Mouse (Mus musculus): ENCODE measurements around the gene Atp6v1f. TPM values are rescaled to one million over a fixed set of nuclear protein-coding genes. Genes with fewer than 3 reads are reported as not detected.

The Atp6v1f gene
- polyA plus RNA-seq, 1 experiment, result not detected

- H3K4me1 ChIP-seq (ENCODE audit: control insufficient read depth, insufficient read depth, low read length), result peaks cover 12% of the 10 kb centered on the region; the same call in 1 of the 2 replicates
- H3K4me3 ChIP-seq (ENCODE audit: insufficient read depth, low read depth, low read length), result no peak overlapping the region
- H3K27ac ChIP-seq (ENCODE audit: insufficient read depth, low read depth, low read length), result no peak overlapping the region
- TF ChIP-seq CTCF (IDR thresholded peaks at IDR 0.05; ENCODE audit: insufficient read depth, low read depth, low read length) (no peak), POLR2A (IDR thresholded peaks at IDR 0.05; ENCODE audit: insufficient read depth, low read depth, low read length) (no peak)
- 92% methylated on average over 13 of the region's 13 CpGs for WGBS
These were observed 15.2 kb downstream of the Atp6v1f start for GRCm38 (mm10) chr6:29482691-29483090.

GRCm38 (mm10) chr6:29484716-29485559 is 17.4 kb downstream of the Atp6v1f start:
- TF ChIP-seq POLR2A (IDR thresholded peaks at IDR 0.05; ENCODE audit: insufficient read depth, low read depth, low read length) (no peak), CTCF (IDR thresholded peaks at IDR 0.05; ENCODE audit: insufficient read depth, low read depth, low read length) (peak; percentile 86)
- 12% methylated on average over 26 of the region's 26 CpGs for WGBS
- Histone ChIP-seq H3K27ac (ENCODE audit: insufficient read depth, low read depth, low read length) (no peak overlapping the region), H3K4me1 (ENCODE audit: control insufficient read depth, insufficient read depth, low read length) (peaks cover 18% of the 10 kb centered on the region), H3K4me3 (ENCODE audit: insufficient read depth, low read depth, low read length) (peak overlapping the region; percentile 22)

- TF ChIP-seq CTCF (IDR thresholded peaks at IDR 0.05; ENCODE audit: insufficient read depth, low read depth, low read length) (no peak), POLR2A (IDR thresholded peaks at IDR 0.05; ENCODE audit: insufficient read depth, low read depth, low read length) (no peak)
- Histone ChIP-seq H3K4me3 (ENCODE audit: insufficient read depth, low read depth, low read length) (no peak overlapping the region), H3K4me1 (ENCODE audit: control insufficient read depth, insufficient read depth, low read length) (peaks cover 18% of the 10 kb centered on the region), H3K27ac (ENCODE audit: insufficient read depth, low read depth, low read length) (no peak overlapping the region)
- 74% methylated on average over 2 of the region's 2 CpGs for WGBS
These were observed 18.4 kb downstream of the Atp6v1f start for GRCm38 (mm10) chr6:29485951-29486350.

- Histone ChIP-seq H3K4me1 (ENCODE audit: control insufficient read depth, insufficient read depth, low read length) (peaks cover 13% of the 10 kb centered on the region), H3K4me3 (ENCODE audit: insufficient read depth, low read depth, low read length) (no peak overlapping the region), H3K27ac (ENCODE audit: insufficient read depth, low read depth, low read length) (no peak overlapping the region)
- TF ChIP-seq POLR2A (IDR thresholded peaks at IDR 0.05; ENCODE audit: insufficient read depth, low read depth, low read length) (no peak), CTCF (IDR thresholded peaks at IDR 0.05; ENCODE audit: insufficient read depth, low read depth, low read length) (no peak)
- 86% methylated on average over 4 of the region's 4 CpGs for WGBS
These were observed 26.6 kb downstream of the Atp6v1f start for GRCm38 (mm10) chr6:29494101-29494500.

- Histone ChIP-seq H3K27ac (ENCODE audit: insufficient read depth, low read depth, low read length) (no peak overlapping the region), H3K4me3 (ENCODE audit: insufficient read depth, low read depth, low read length) (no peak overlapping the region), H3K4me1 (ENCODE audit: control insufficient read depth, insufficient read depth, low read length) (peaks cover 11% of the 10 kb centered on the region; the same call in 1 of the 2 replicates)
- 21% methylated on average over 25 of the region's 25 CpGs for WGBS
- TF ChIP-seq CTCF (IDR thresholded peaks at IDR 0.05; ENCODE audit: insufficient read depth, low read depth, low read length) (no peak), POLR2A (IDR thresholded peaks at IDR 0.05; ENCODE audit: insufficient read depth, low read depth, low read length) (no peak)
These were observed 28.8 kb downstream of the Atp6v1f start for GRCm38 (mm10) chr6:29496270-29496669.

GRCm38 (mm10) chr6:29497791-29498190 is 30.3 kb downstream of the Atp6v1f start:
- WGBS, result 55% methylated on average over 2 of the region's 2 CpGs
- Histone ChIP-seq H3K27ac (ENCODE audit: insufficient read depth, low read depth, low read length) (no peak overlapping the region), H3K4me3 (ENCODE audit: insufficient read depth, low read depth, low read length) (no peak overlapping the region), H3K4me1 (ENCODE audit: control insufficient read depth, insufficient read depth, low read length) (peaks cover 11% of the 10 kb centered on the region; the same call in 1 of the 2 replicates)
- TF ChIP-seq POLR2A (IDR thresholded peaks at IDR 0.05; ENCODE audit: insufficient read depth, low read depth, low read length) (no peak), CTCF (IDR thresholded peaks at IDR 0.05; ENCODE audit: insufficient read depth, low read depth, low read length) (no peak)

- peaks cover 11% of the 10 kb centered on the region; the same call in 1 of the 2 replicates for H3K4me1 ChIP-seq (ENCODE audit: control insufficient read depth, insufficient read depth, low read length)
- H3K4me3 ChIP-seq (ENCODE audit: insufficient read depth, low read depth, low read length), result no peak overlapping the region
- H3K27ac ChIP-seq (ENCODE audit: insufficient read depth, low read depth, low read length), result no peak overlapping the region
- TF ChIP-seq CTCF (IDR thresholded peaks at IDR 0.05; ENCODE audit: insufficient read depth, low read depth, low read length) (no peak), POLR2A (IDR thresholded peaks at IDR 0.05; ENCODE audit: insufficient read depth, low read depth, low read length) (no peak)
- 97% methylated on average over 7 of the region's 7 CpGs for WGBS
These were observed 32.7 kb downstream of the Atp6v1f start for GRCm38 (mm10) chr6:29500177-29500576.

- TF ChIP-seq CTCF (IDR thresholded peaks at IDR 0.05; ENCODE audit: insufficient read depth, low read depth, low read length) (no peak), POLR2A (IDR thresholded peaks at IDR 0.05; ENCODE audit: insufficient read depth, low read depth, low read length) (no peak)
- Histone ChIP-seq H3K27ac (ENCODE audit: insufficient read depth, low read depth, low read length) (no peak overlapping the region), H3K4me1 (ENCODE audit: control insufficient read depth, insufficient read depth, low read length) (peaks cover 8% of the 10 kb centered on the region; the same call in 1 of the 2 replicates), H3K4me3 (ENCODE audit: insufficient read depth, low read depth, low read length) (no peak overlapping the region)
- WGBS, result 95% methylated on average over 6 of the region's 6 CpGs
These were observed 33.3 kb downstream of the Atp6v1f start for GRCm38 (mm10) chr6:29500810-29501209.

GRCm38 (mm10) chr6:29501599-29501998 is 34.1 kb downstream of the Atp6v1f start:
- WGBS, result 93% methylated on average over 1 of the region's 1 CpGs
- Histone ChIP-seq H3K27ac (ENCODE audit: insufficient read depth, low read depth, low read length) (no peak overlapping the region), H3K4me3 (ENCODE audit: insufficient read depth, low read depth, low read length) (no peak overlapping the region), H3K4me1 (ENCODE audit: control insufficient read depth, insufficient read depth, low read length) (0 out of 2 replicates have a peak, but pooled peaks cover under 1% of the 10 kb centered on the region)
- TF ChIP-seq POLR2A (IDR thresholded peaks at IDR 0.05; ENCODE audit: insufficient read depth, low read depth, low read length) (no peak), CTCF (IDR thresholded peaks at IDR 0.05; ENCODE audit: insufficient read depth, low read depth, low read length) (no peak)

All from olfactory bulb, adult 2 months (tissue).